Mouse (Mus musculus): ENCODE results near the gene Tmsb15b1. TPM values are rescaled to one million over a fixed set of nuclear protein-coding genes. Genes with fewer than 3 reads are reported as not detected.
"Not testable (repeated sequence)": the region's sequence is repeated elsewhere in the genome, so short reads cannot be mapped to it uniquely, and the experiment has no call there.

The Tmsb15b1 gene
- polyA plus RNA-seq, 1 experiment from 2014 or later = 21.3 TPM

- Histone ChIP-seq H3K4me3 (ENCODE audit: low read length) (no peak overlapping the region), H3K36me3 (ENCODE audit: insufficient read depth, low read length) (no peaks in the 10 kb centered on the region), H3K9me3 (ENCODE audit: low read length) (no peaks in the 10 kb centered on the region), H3K4me2 (replicated peaks; ENCODE audit: low read depth, low read length) (no peak overlapping the region), H3K4me1 (ENCODE audit: insufficient read depth, low read length) (no peaks in the 10 kb centered on the region), H3K27ac (ENCODE audit: low read length) (0 out of 2 replicates have a peak overlapping the region, but pooled peaks have one; percentile 24), H3K27me3 (ENCODE audit: insufficient read depth, low read length) (peaks cover 9% of the 10 kb centered on the region; the same call in 1 of the 2 replicates), H3K9ac (replicated peaks; ENCODE audit: low read length) (no peak overlapping the region)
- ATAC-seq (ENCODE audit: low FRiP score, low TSS enrichment) = peak; percentile 81
These were observed 9.4 kb upstream of the Tmsb15b1 start for GRCm38 (mm10) chrX:136986039-136986438.

GRCm38 (mm10) chrX:136978616-136979015 is 1.9 kb upstream of the Tmsb15b1 start:
- Histone ChIP-seq H3K36me3 (ENCODE audit: insufficient read depth, low read length) (no peaks in the 10 kb centered on the region), H3K9ac (replicated peaks; ENCODE audit: low read length) (no peak overlapping the region), H3K27ac (ENCODE audit: low read length) (no peak overlapping the region), H3K27me3 (ENCODE audit: insufficient read depth, low read length) (no peaks in the 10 kb centered on the region), H3K4me2 (replicated peaks; ENCODE audit: low read depth, low read length) (no peak overlapping the region), H3K9me3 (ENCODE audit: low read length) (no peaks in the 10 kb centered on the region), H3K4me3 (ENCODE audit: low read length) (no peak overlapping the region), H3K4me1 (ENCODE audit: insufficient read depth, low read length) (no peaks in the 10 kb centered on the region)
- no peak for ATAC-seq (ENCODE audit: low FRiP score, low TSS enrichment)

GRCm38 (mm10) chrX:136975397-136975796 is 1.3 kb downstream of the Tmsb15b1 start, which contains the start of gene Tmsb15b2:
Gene Tmsb15b2, minus strand, starts transcription at chrX:136975497.
- Histone ChIP-seq H3K9ac (replicated peaks; ENCODE audit: low read length) (peak within 1 kb of the TSS; percentile 61), H3K4me2 (replicated peaks; ENCODE audit: low read depth, low read length) (peak within 1 kb of the TSS; percentile 60), H3K4me3 (ENCODE audit: low read length) (peak within 1 kb of the TSS; percentile 47)
- WGBS = 88% methylated on average over 6 of the region's 6 CpGs
- ATAC-seq (ENCODE audit: low FRiP score, low TSS enrichment); H3K27ac ChIP-seq (ENCODE audit: low read length); H3K4me1 ChIP-seq (ENCODE audit: insufficient read depth, low read length); H3K27me3 ChIP-seq (ENCODE audit: insufficient read depth, low read length); H3K9me3 ChIP-seq (ENCODE audit: low read length); H3K36me3 ChIP-seq (ENCODE audit: insufficient read depth, low read length): not testable (repeated sequence)

- Histone ChIP-seq H3K4me3 (ENCODE audit: low read length) (no peak overlapping the region), H3K4me2 (replicated peaks; ENCODE audit: low read depth, low read length) (no peak overlapping the region), H3K4me1 (ENCODE audit: insufficient read depth, low read length) (no peaks in the 10 kb centered on the region), H3K9ac (replicated peaks; ENCODE audit: low read length) (no peak overlapping the region), H3K27ac (ENCODE audit: low read length) (no peak overlapping the region), H3K9me3 (ENCODE audit: low read length) (no peaks in the 10 kb centered on the region), H3K27me3 (ENCODE audit: insufficient read depth, low read length) (no peaks in the 10 kb centered on the region), H3K36me3 (ENCODE audit: insufficient read depth, low read length) (no peaks in the 10 kb centered on the region)
- 33% methylated on average over 2 of the region's 2 CpGs for WGBS
- ATAC-seq (ENCODE audit: low FRiP score, low TSS enrichment) = no peak
These were observed 17.0 kb downstream of the Tmsb15b1 start for GRCm38 (mm10) chrX:136959688-136960087.

GRCm38 (mm10) chrX:136958300-136958699 is 18.4 kb downstream of the Tmsb15b1 start:
- H3K9ac ChIP-seq (replicated peaks; ENCODE audit: low read length); H3K27ac ChIP-seq (ENCODE audit: low read length); H3K9me3 ChIP-seq (ENCODE audit: low read length); H3K27me3 ChIP-seq (ENCODE audit: insufficient read depth, low read length); H3K36me3 ChIP-seq (ENCODE audit: insufficient read depth, low read length); H3K4me1 ChIP-seq (ENCODE audit: insufficient read depth, low read length): not testable (repeated sequence)
- peak; percentile 29; the same call in 1 of the 2 replicates for ATAC-seq (ENCODE audit: low FRiP score, low TSS enrichment)
- 70% methylated on average over 5 of the region's 5 CpGs for WGBS
- Histone ChIP-seq H3K4me2 (replicated peaks; ENCODE audit: low read depth, low read length) (peak overlapping the region; percentile 47), H3K4me3 (ENCODE audit: low read length) (peak overlapping the region; percentile 40)

GRCm38 (mm10) chrX:136957583-136958279 is 18.9 kb downstream of the Tmsb15b1 start:
- not testable (repeated sequence) for H3K27me3 ChIP-seq (ENCODE audit: insufficient read depth, low read length); H3K36me3 ChIP-seq (ENCODE audit: insufficient read depth, low read length); H3K9me3 ChIP-seq (ENCODE audit: low read length); H3K4me1 ChIP-seq (ENCODE audit: insufficient read depth, low read length); H3K9ac ChIP-seq (replicated peaks; ENCODE audit: low read length); H3K27ac ChIP-seq (ENCODE audit: low read length)
- 31% methylated on average over 13 of the region's 13 CpGs for WGBS
- ATAC-seq (ENCODE audit: low FRiP score, low TSS enrichment) = peak; percentile 99
- H3K4me2 ChIP-seq (replicated peaks; ENCODE audit: low read depth, low read length) = peak overlapping the region; percentile 47
- H3K4me3 ChIP-seq (ENCODE audit: low read length) = peak overlapping the region; percentile 40

- Histone ChIP-seq H3K36me3 (ENCODE audit: insufficient read depth, low read length) (no peaks in the 10 kb centered on the region), H3K9me3 (ENCODE audit: low read length) (no peaks in the 10 kb centered on the region), H3K4me2 (replicated peaks; ENCODE audit: low read depth, low read length) (no peak overlapping the region), H3K27me3 (ENCODE audit: insufficient read depth, low read length) (no peaks in the 10 kb centered on the region), H3K9ac (replicated peaks; ENCODE audit: low read length) (no peak overlapping the region), H3K4me3 (ENCODE audit: low read length) (no peak overlapping the region), H3K27ac (ENCODE audit: low read length) (no peak overlapping the region), H3K4me1 (ENCODE audit: insufficient read depth, low read length) (no peaks in the 10 kb centered on the region)
- WGBS = 42% methylated on average over 3 of the region's 3 CpGs
- ATAC-seq (ENCODE audit: low FRiP score, low TSS enrichment) = no peak
These were observed 38.7 kb downstream of the Tmsb15b1 start for GRCm38 (mm10) chrX:136937985-136938384.

- WGBS = 91% methylated on average over 14 of the region's 14 CpGs
- Histone ChIP-seq H3K4me2 (replicated peaks; ENCODE audit: low read depth, low read length) (no peak within 1 kb of the TSS), H3K9me3 (ENCODE audit: low read length) (peaks cover 18% of the 10 kb centered on the region)
These were observed 49.6 kb downstream of the Tmsb15b1 start, which contains the start of gene H2bfm for GRCm38 (mm10) chrX:136927031-136927430. Gene H2bfm, plus strand, starts transcription at chrX:136927325.

GRCm38 (mm10) chrX:136925863-136926262 is 50.8 kb downstream of the Tmsb15b1 start:
- Histone ChIP-seq H3K36me3 (ENCODE audit: insufficient read depth, low read length) (no peaks in the 10 kb centered on the region), H3K27ac (ENCODE audit: low read length) (no peak overlapping the region), H3K4me1 (ENCODE audit: insufficient read depth, low read length) (no peaks in the 10 kb centered on the region), H3K9me3 (ENCODE audit: low read length) (peaks cover 18% of the 10 kb centered on the region), H3K4me2 (replicated peaks; ENCODE audit: low read depth, low read length) (no peak overlapping the region), H3K9ac (replicated peaks; ENCODE audit: low read length) (no peak overlapping the region), H3K27me3 (ENCODE audit: insufficient read depth, low read length) (no peaks in the 10 kb centered on the region), H3K4me3 (ENCODE audit: low read length) (no peak overlapping the region)
- no peak for ATAC-seq (ENCODE audit: low FRiP score, low TSS enrichment)

More at GRCm38 (mm10) chrX:136927031-136927430, 49.6 kb downstream of the Tmsb15b1 start, which contains the start of gene H2bfm:
- H3K4me1 ChIP-seq (ENCODE audit: insufficient read depth, low read length) = no peaks in the 10 kb centered on the region
- no peak within 1 kb of the TSS for H3K27ac ChIP-seq (ENCODE audit: low read length)
- no peak for ATAC-seq (ENCODE audit: low FRiP score, low TSS enrichment)
- no peak within 1 kb of the TSS for H3K9ac ChIP-seq (replicated peaks; ENCODE audit: low read length)
- no peaks in the 10 kb centered on the region for H3K36me3 ChIP-seq (ENCODE audit: insufficient read depth, low read length)
- no peaks in the 10 kb centered on the region for H3K27me3 ChIP-seq (ENCODE audit: insufficient read depth, low read length)
- H3K4me3 ChIP-seq (ENCODE audit: low read length) = no peak within 1 kb of the TSS

Measured in kidney, embryonic 16.5 days (tissue).